Mouse (Mus musculus) G1E-ER4 (cell line): ENCODE data around the gene Tctex1d4. TPM values are rescaled to one million over a fixed set of nuclear protein-coding genes. Genes with fewer than 3 reads are reported as not detected.

Source experiments
- GATA1 ChIP-seq: IDR thresholded peaks from one replicate; pipeline ENCODE4 v1.8.0; 2012; ENCODE audit warnings: low read length, inconsistent platforms
- polyA plus RNA-seq: library from polyadenylated mRNA; stranded (reverse); fragments of >175 nt; gene quantifications from 2 replicates; pipeline ENCODE4 v1.2.3, GENCODE M21; 2012

Gene Tctex1d4
- polyA plus RNA-seq, 1 experiment = 3.4 TPM

DNA sequence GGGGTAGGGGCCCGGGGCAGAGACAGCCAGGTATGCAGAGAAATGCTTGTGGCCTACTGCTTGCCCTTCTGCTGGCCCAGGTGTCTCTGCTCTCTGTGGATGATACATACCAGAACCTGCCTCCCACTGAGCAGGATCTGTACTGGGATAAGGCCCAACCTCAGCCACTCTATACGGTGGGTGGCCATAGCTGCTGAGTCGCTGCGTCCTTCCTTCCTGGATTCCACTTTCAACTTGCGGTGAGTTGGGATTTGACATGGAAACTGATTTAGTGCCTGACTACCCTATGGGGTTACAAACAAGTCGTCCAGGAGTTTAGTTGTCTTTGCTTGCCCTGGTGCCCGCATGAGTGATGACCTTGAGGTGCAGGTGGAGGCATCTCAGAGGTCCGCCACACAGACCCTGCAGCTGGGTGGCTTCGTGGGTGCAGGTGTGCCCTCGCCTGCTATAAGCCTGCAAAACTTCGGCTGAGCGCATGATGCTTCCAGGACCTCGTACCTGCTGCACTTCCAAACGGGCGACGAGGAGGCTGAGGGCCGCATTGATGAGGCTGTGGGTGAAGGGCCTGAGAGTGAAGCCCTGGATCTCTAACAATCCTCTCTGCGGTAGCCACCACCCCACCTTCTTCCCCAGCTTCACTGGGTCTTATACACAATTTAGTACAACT lies 21.6 kb downstream of the Tctex1d4 start:
- TF ChIP-seq GATA1 = no peak

DNA sequence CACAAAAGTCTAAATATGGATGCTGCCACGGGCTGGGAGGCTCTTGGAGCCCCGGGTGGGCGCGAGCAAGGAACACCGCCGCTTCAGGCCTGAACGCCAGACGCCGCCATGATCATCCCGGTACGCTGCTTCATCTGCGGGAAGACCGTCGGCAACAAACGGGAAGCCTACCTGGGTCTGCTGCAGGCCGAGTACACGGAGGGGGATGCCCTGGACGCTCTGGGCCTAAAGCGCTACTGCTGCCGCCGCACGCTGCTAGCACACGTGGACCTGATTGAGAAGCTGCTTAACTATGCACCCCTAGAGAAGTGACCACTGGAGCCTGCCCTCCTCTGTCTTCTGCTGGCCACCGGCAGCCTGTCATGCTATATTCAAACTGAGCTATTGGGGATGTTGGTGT lies 22.2 kb downstream of the Tctex1d4 start:
- TF ChIP-seq GATA1 = no peak

DNA sequence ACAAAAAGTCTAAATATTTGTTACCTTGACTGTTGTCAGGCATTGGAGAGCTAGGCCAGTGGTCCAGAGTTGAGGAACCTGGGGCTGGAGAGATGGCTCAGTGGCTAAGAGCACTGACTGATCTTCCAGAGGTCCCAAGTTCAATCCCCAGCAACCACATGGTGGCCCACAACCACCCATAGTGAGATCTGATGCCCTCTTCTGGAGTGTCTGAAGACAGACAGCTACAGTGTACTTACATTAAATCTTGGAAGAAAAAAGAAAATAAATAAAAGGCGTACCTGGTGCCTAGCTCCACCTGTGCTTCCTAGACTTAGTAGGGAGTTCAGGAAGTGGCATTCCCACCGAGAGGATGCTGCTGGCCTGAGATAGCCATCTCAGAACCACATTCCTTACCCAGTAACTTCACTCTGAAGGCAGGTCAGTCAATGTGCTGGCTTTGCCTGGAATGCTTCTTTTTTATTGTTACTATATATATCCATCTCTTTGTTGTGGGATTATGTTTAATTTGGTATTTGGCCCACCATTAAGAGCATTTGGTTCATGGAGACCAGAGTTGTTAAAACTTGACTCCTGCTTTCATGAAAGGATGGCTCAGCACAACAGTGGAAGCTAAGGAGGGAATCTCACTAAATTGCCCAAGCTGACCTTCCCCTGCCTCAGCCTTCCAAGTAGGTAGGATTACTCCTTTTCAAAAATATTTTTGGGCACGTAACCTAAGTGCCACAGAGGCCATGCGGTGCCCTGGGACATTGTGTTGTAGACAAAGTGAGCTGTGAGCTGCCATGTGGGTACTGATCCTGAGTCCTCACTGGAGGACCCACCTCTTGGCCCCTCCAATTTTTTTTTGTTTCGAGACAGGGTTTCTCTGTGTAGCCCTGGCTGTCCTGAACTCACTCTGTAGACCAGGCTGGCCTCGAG lies 23.0 kb downstream of the Tctex1d4 start:
- no peak for TF ChIP-seq GATA1

DNA sequence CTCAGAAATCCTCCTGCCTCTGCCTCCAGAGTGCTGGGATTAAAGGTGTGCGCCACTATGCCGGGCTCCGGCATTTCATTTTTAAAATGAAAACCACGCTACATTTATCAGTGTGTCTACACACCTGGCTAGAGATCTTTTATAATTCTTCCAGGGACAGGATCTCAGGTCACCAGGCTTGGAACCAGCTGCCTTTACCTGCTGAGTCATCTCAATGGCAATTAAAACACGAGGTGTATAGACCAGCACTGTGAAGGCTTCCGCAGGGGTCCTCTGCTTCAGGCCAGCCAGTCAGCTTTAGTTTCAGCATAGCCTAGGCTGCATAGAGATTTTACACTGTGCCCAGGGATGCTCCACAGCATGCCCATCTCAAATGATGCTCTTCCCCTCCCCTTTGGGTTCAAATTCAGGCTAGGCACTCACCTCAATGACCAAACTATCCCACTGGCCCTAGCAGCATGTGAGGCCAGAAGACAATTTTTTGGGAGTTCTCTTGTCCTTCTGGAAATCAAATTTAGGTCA lies 23.7 kb downstream of the Tctex1d4 start:
- no peak for TF ChIP-seq GATA1

DNA sequence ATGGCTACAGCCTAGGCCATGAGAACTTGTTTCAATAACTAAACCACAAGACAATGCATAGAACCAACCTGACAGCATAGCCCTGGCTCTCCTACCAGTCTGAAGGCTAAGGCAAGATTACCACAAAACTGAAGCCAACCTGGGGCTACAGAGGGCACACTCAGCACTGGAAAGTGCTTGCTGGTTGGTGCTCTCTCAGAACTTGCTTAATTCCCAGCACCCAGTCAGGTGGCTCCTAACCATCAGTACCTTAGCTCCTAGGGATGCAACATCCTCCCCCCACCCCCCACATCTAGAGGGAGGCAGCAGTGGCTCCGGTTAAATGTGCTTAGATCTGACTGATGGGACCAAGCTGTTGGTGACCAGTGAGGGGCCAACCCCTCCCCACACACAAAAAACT lies 24.8 kb downstream of the Tctex1d4 start:
- no peak for TF ChIP-seq GATA1

DNA sequence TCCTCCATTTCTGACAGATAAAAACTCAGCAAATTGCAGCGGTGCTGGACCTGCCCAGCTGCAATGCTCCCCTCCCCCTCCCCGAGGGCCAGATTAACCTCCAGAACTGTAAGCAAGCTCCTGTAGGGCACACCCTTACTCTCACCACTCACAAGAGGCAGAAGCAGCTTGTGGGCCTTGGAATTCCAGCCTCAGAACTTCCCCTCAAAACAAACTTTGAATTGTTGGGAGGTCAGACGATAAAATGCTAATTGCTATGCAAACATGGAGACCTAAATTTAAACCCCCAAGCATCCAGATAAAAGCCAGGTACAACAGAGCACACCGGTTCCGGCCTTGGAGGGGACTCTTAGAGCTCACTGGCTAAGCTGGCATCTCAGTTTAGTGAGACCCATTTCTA lies 26.1 kb downstream of the Tctex1d4 start:
- TF ChIP-seq GATA1 = no peak

DNA sequence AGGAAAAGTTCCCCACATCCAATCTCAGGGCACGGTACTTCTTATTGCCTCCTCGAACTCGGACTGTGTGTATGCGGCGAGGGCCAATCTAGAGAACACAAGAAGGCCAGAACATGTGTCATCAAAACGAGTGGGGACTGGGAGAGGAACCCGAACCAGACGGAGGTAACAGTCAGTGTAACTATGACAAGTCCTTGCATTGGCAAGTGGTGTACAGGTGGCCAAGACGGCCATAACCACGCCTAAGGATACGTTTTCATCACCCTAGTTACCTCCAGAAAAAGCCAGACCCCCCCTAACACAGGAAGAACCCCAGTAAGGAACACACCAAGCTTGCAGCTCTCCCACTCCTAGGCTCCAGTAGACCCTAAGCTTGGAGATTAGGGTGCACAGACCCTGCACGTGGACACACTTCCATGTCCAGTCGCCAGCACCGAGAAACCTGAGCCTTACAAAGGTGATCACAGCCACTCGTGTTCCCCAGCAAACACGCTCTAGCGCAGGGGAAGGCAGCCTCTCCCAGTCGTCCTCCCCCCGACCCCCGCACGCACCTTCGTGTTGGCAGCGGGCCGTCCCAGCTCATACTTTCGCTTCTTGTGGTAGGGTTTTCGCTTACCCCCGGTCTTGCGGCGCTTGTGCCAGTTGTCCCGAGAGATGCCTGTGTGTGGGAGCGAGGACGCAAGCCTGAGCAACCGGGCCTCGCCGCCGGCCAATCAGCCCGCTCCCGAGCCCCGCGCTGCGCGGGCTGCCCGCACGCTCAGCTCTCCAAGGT lies 28.6 kb downstream of the Tctex1d4 start:
- no peak for TF ChIP-seq GATA1

DNA sequence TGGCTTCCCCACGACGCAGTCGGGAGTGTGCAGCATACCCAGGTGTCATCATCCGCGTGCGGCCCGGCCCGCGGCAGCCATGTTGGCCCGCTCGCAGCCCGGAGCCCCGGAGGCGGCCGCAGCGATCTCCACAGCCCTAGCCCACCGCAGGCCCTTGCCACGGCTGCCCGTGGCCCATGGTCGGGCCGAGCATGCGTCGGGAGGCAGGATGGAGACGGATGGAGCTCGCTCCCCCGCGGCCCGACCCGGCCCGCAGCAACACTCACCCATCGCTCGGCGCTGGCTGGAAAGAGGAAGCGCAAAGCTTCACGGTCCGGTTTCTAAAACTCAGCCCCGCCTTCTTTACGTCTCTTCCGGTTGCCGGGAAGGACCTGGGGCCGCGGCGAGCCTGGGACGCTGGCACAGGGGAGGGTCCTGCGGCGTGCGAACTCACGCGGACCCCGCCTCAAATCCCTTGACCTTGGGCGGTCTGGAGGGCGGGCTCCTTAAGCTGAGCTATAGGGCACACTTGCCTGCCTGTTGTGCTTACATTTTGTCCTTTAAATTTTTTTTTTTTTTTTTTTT lies 29.3 kb downstream of the Tctex1d4 start, which contains the start of gene Rps8:
Gene Rps8 (minus strand): TSS at position 452 of the 564 bp plus-strand sequence.
- no peak for TF ChIP-seq GATA1

DNA sequence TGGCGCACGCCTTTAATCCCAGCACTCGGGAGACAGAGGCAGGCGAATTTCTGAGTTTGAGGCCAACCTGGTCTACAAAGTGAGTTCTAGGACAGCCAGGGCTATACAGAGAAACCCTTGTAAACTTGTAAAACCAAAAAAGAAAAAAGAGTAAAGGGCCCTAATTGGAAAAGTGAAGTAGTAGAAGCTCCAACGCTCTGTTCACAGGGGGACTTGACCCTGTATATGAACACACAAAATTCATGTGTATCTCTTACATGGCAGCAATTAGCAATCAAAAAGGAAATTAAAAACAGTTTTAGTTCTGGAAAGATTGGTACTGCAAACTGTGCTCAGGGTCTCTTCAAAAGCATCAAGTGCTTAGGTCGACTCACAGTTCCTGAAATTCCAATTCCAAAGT lies 29.8 kb downstream of the Tctex1d4 start:
- no peak for TF ChIP-seq GATA1

DNA sequence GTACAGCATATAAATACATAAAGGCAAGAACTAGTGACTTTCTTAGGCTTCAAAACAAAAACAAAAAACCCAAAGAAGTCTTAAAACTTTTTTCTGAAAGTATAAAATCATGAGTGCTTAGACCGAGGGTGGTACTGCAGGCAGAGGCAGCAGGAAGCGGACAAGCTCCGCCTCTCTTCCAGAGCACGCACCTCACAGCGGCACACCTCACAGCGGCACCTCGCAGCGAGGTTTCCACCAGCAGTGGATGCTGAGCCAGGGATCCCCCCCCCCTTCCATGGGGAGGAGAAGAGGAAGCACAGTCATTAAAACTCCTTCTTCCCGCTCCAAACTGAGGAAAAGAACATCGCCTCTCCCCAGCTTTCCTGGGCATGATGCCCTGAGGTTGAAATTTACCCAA lies 33.1 kb downstream of the Tctex1d4 start:
- TF ChIP-seq GATA1 = no peak

DNA sequence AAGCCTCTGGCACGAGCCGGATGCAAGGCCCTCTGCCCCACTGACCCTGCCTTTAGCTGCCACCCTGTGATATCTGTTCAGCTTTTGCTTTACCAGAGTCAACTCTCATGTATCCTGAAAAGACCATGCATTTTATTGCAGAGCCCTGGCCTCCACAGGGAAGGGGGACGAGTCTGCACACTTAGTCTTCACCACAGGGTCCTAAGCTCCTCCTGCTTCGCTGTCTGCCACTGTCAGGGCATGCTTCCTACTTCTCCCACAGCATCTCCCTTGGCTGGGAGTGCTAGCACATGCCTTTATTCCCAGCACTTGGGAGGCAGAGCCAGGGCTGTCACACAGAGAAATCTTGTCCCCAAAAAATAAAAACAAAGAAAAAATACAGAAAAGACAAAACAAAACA lies 34.6 kb downstream of the Tctex1d4 start:
- TF ChIP-seq GATA1 = no peak

DNA sequence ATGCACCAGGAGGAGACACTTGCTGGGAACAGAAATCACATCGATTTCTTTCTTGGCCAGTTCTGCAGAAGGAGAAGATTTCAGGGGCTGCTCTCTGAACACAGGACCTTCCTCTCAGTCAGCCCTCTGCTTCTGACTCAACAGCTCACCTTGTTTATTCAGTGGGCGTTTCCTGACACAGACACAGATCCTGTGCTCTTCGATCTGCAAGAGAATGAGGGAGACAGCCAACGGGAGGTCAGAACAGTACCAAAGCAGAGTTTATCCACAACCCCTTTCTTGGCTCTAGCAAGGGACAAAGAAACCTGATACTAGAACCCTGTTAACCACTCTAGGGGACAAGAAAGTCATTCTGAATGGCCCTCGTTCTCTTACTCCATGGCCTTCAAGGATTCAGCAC lies 43.3 kb downstream of the Tctex1d4 start:
- no peak for TF ChIP-seq GATA1

Other genes starting within 250 kb of the Tctex1d4 start
- gene Zswim5, start 249.4 kb upstream of the Tctex1d4 start, polyA plus RNA-seq = not detected in 2 replicates
- gene Urod, start 132.4 kb upstream of the Tctex1d4 start, polyA plus RNA-seq = 31.1 and 62.7 TPM in 2 replicates
- 10.5 and 24.4 TPM in 2 replicates for gene Hectd3, start 131.5 kb upstream of the Tctex1d4 start, polyA plus RNA-seq
- gene Eif2b3, start 107.4 kb upstream of the Tctex1d4 start, polyA plus RNA-seq = 4.5 and 6.2 TPM in 2 replicates
- 0.17 and 0.18 TPM in 2 replicates for gene Ptch2, start 30.7 kb upstream of the Tctex1d4 start, polyA plus RNA-seq
- gene Btbd19, start 1.1 kb upstream of the Tctex1d4 start, polyA plus RNA-seq = 22.8 and 27.6 TPM in 2 replicates
- 6.5 and 9.7 TPM in 2 replicates for gene Plk3, start 7.2 kb downstream of the Tctex1d4 start, polyA plus RNA-seq
- 1,721 and 3,762 TPM in 2 replicates for gene Rps8, start 29.4 kb downstream of the Tctex1d4 start, polyA plus RNA-seq
- gene Kif2c, start 55.8 kb downstream of the Tctex1d4 start, polyA plus RNA-seq = 7.1 and 12.0 TPM in 2 replicates
- gene Tmem53, start 125.2 kb downstream of the Tctex1d4 start, polyA plus RNA-seq = not detected in 2 replicates
- not detected in 2 replicates for gene Armh1, start 125.3 kb downstream of the Tctex1d4 start, polyA plus RNA-seq